Mouse (Mus musculus) adrenal gland, adult (tissue): ENCODE data around the gene Galnt6.

ENCODE experiments used
- DNase-seq, 2 experiments: peaks; one replicate each; pipeline ENCODE4 v3.0.0; 2022 to 2023; ENCODE audit warnings: low spot score in 1 of 2; ENCODE audit not compliant: inconsistent age in 2 of 2

Gene Galnt6

GRCm38 (mm10) chr15:100686989-100687388 is 42.2 kb downstream of the Galnt6 start:
- DNase-seq, result peak; percentile 82 to 90

- peak in 1 of 2 experiments; percentile 72 for DNase-seq
Observed at GRCm38 (mm10) chr15:100686434-100686833, 42.7 kb downstream of the Galnt6 start.

- DNase-seq, result no peak
Observed at GRCm38 (mm10) chr15:100685849-100686248, 43.3 kb downstream of the Galnt6 start.

GRCm38 (mm10) chr15:100685255-100685654 is 43.9 kb downstream of the Galnt6 start:
- no peak for DNase-seq

- no peak for DNase-seq
Observed at GRCm38 (mm10) chr15:100684450-100684849, 44.7 kb downstream of the Galnt6 start.

- peak; percentile 73 to 92 for DNase-seq
Observed at GRCm38 (mm10) chr15:100683041-100683440, 46.1 kb downstream of the Galnt6 start.

- DNase-seq, result no peak
Observed at GRCm38 (mm10) chr15:100681770-100682169, 47.4 kb downstream of the Galnt6 start.

- no peak for DNase-seq
Observed at GRCm38 (mm10) chr15:100680381-100680780, 48.8 kb downstream of the Galnt6 start.

GRCm38 (mm10) chr15:100679005-100679404 is 50.2 kb downstream of the Galnt6 start:
- no peak for DNase-seq

GRCm38 (mm10) chr15:100678581-100678980 is 50.6 kb downstream of the Galnt6 start:
- DNase-seq, result no peak

GRCm38 (mm10) chr15:100677675-100678074 is 51.5 kb downstream of the Galnt6 start:
- DNase-seq, result no peak

- DNase-seq, result no peak
Observed at GRCm38 (mm10) chr15:100676521-100676920, 52.7 kb downstream of the Galnt6 start.

GRCm38 (mm10) chr15:100675486-100675885 is 53.7 kb downstream of the Galnt6 start:
- DNase-seq, result no peak

GRCm38 (mm10) chr15:100674566-100674965 is 54.6 kb downstream of the Galnt6 start:
- DNase-seq, result no peak

- DNase-seq, result no peak
Observed at GRCm38 (mm10) chr15:100673585-100674391, 55.4 kb downstream of the Galnt6 start.

- DNase-seq, result peak in 1 of 2 experiments; percentile 59
Observed at GRCm38 (mm10) chr15:100670833-100671232, 58.3 kb downstream of the Galnt6 start.

- no peak for DNase-seq
Observed at GRCm38 (mm10) chr15:100670004-100670403, 59.2 kb downstream of the Galnt6 start.

GRCm38 (mm10) chr15:100669337-100669736 is 59.8 kb downstream of the Galnt6 start, which contains the start of gene Bin2:
TSS of gene Bin2 (minus strand) at chr15:100669553.
- peak in 1 of 2 experiments; percentile 54 for DNase-seq

- DNase-seq, result no peak
Observed at GRCm38 (mm10) chr15:100667871-100668545, 61.2 kb downstream of the Galnt6 start.

- DNase-seq, result no peak
Observed at GRCm38 (mm10) chr15:100667420-100667819, 61.8 kb downstream of the Galnt6 start.

- DNase-seq, result no peak
Observed at GRCm38 (mm10) chr15:100666851-100667250, 62.3 kb downstream of the Galnt6 start.

- DNase-seq, result no peak
Observed at GRCm38 (mm10) chr15:100666219-100666696, 62.9 kb downstream of the Galnt6 start.
